Mouse (Mus musculus) left cerebral cortex, postnatal 10 days (tissue): ENCODE measurements at regions not wholly inside any gene's neighbourhood (a gene's known extent, or its start where the extent isn't known, plus 50 kb on each side); places are given as distances from the start of the nearest gene placed in this dataset.

ENCODE experiments used
- DNase-seq, 2 experiments: peaks; one replicate each; pipeline ENCODE4 v3.0.0; 2021 to 2022; ENCODE audit warnings: low spot score in 2 of 2, mixed read lengths in 1 of 2; ENCODE audit errors: extremely low spot score in 1 of 2
- intact Hi-C: fragments of 180-260 bp; cut with DNase I; formaldehyde crosslinking; loops from one replicate; pipeline ENCODE4 v1.15.1; 2025

DNA sequence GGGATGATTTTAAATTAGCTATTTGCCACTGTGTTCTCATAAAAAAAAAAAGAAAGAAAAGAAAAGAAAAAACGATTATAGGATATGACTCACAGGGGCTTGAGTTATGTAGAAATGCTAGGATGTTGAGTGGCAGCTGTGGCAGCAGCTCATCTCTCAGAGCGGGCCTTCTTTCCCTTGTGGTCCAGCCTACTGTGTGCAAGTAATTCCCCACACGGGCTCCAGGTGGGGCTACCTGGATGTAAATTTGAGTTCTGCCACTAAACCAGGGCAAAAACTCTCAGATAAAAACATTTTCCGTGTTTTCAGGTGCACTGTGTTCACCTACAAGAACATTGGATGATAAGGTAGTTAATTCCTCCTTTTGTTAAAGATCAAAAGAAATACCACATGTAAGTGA lies 209.3 kb downstream of the Tle4 start:
- no peak for DNase-seq
- intact Hi-C loops: no loop called here

GRCm38 (mm10) chr19:14389881-14390837 lies 207.7 kb downstream of the Tle4 start:
- DNase-seq: no peak
- intact Hi-C loops: no loop called here

DNA sequence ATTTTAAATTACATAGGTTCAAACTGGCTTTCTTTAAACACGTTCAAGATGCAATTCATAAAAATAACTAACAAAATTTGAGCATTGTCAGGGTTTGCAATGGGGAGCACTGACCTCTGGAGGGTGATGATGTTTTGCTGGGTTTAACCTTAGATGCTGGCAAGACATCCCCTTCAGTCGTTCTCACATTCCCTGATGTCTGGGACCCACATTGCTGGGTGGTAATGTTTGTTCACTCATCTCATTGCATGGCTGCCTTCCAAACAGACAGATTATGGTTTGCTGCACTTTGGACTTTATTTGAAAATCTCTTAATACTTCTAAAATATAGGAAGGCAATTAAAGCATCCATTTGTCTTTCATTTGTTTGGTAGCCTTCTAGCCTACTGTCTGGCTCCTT lies 206.9 kb downstream of the Tle4 start:
- no peak for DNase-seq
- intact Hi-C loops: no loop called here
